Mouse (Mus musculus) E14TG2a.4 (cell line): ENCODE results near the gene Ccdc188.

Experiments used
- CTCF ChIP-seq: conservative IDR thresholded peaks from 2 replicates; pipeline ENCODE4 v1.5.1; 2014; ENCODE audit warnings: low read length
- NANOG ChIP-seq: IDR thresholded peaks from 2 replicates; pipeline ENCODE4 v1.6.1; 2014; ENCODE audit warnings: borderline replicate concordance, low read length, mixed read lengths

DNA sequence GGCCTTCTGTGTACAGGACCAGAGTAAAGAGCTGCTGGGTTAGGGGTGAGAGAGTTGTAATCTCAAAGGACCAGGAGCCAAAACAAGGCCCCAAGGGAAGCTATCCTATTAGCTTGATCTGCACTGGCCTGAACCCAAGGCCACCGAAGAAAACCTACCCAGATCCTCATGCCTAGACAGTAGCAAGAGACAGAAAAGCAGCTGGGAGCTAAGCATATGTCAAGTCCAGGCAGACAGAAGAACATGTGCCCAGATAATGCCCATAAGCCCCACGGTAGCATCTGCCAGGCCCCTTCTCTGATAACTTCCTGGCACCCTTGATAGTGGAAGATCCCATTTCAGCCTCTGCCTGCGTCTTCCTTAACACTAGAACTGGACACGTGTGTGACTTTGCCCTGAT is 30.9 kb upstream of the Ccdc188 start:
- TF ChIP-seq CTCF (no peak), NANOG (no peak)
